Comparison of ENCODE assay signal across 8 mouse cellular contexts in the genomic region with DNA sequence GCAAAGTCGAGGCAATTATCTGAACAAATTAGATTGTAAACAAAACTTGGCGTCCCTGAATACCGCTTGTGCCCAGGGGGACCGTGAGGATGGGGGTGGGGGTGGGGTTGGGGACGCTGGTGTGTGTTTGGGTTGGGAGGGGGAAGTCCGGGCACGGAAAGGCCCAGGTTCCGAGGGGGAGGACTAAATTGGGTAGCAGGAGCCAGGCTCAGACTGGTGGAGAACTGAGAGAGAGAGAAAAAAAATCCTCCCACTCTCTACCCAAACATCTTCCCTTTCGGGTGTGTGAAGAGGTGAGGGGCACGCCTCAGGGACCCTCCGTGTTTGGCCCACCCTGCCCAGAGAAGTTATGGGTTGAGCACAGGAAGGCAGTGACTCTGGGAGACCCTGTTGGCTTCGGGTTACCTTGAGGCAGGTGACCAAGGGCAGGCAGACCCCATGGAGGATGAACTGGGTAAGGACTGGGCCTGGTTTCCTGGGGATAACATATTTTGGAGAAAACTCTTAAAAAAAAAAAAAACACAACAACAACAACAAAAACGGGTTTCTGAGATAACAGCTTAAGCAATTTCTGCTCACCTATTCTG. TPM values are rescaled to one million over a fixed set of nuclear protein-coding genes. Genes with fewer than 3 reads are reported as not detected.
DNase-seq lines count a peak whose midpoint lies in the region; ATAC-seq and TF ChIP-seq lines count a peak whose summit lies in the region.

No protein-coding gene starts in this region.

- H3K27me3 ChIP-seq in C2C12 (ENCODE audit: control insufficient read depth, insufficient read depth, insufficient read length): no peaks in the 10 kb centered on the region
- H3K27me3 ChIP-seq in heart, embryonic 16.5 days (ENCODE audit: control insufficient read depth, insufficient read depth, low read length): 0 out of 2 replicates have a peak, but pooled peaks cover 4% of the 10 kb centered on the region

- peak overlapping the region; percentile 98 for H3K4me2 ChIP-seq in heart, embryonic 16.5 days (ENCODE audit: low read depth, low read length)

- H3K4me3 ChIP-seq in gastrocnemius, adult 2 months: peak overlapping the region; percentile 97
- H3K4me3 ChIP-seq in C2C12 (ENCODE audit: insufficient read depth, poor library complexity, severe bottlenecking): peak overlapping the region; percentile 89
- peak overlapping the region; percentile 97 for H3K4me3 ChIP-seq in heart, embryonic 16.5 days (ENCODE audit: low read length)

- H3K4me1 ChIP-seq in heart, embryonic 16.5 days (ENCODE audit: control insufficient read depth, insufficient read depth, low read length): peaks cover 19% of the 10 kb centered on the region

- no peaks in the 10 kb centered on the region for H3K36me3 ChIP-seq in C2C12 (ENCODE audit: control insufficient read depth, insufficient read depth)
- no peaks in the 10 kb centered on the region for H3K36me3 ChIP-seq in heart, embryonic 16.5 days (ENCODE audit: control insufficient read depth, insufficient read depth)

- H3K9ac ChIP-seq in heart, embryonic 16.5 days (ENCODE audit: low read length): peak overlapping the region; percentile 96

- TF ChIP-seq CTCF in gastrocnemius, adult 2 months (IDR thresholded peaks at IDR 0.05): no peak
- no peak for TF ChIP-seq CTCF in C2C12 (IDR thresholded peaks at IDR 0.05; ENCODE audit: control insufficient read depth, insufficient read depth, insufficient read length)

- peaks cover 38% of the 10 kb centered on the region for H3K79me2 ChIP-seq in C2C12 (ENCODE audit: control insufficient read depth, insufficient read depth)

- peaks cover 5% of the 10 kb centered on the region; the same call in 1 of the 2 replicates for H3K9me3 ChIP-seq in heart, embryonic 16.5 days (replicated peaks; ENCODE audit: control insufficient read depth, low read length)

- peak overlapping the region; percentile 91 for H3K27ac ChIP-seq in gastrocnemius, adult 2 months
- peak overlapping the region; percentile 95 for H3K27ac ChIP-seq in heart, embryonic 16.5 days (ENCODE audit: low read length)

- peak overlapping the region; percentile 99 for H3ac ChIP-seq in C2C12 (ENCODE audit: control insufficient read depth, insufficient read length, low read depth)

- intact Hi-C loops in gastrocnemius, adult 2 months (cut with DNase I): loop anchor here (2.0 kb wide), 2 partner anchors 49 to 119 kb away; no protein-coding TSS in a partner anchor

- 9% methylated on average over 13 of the region's 13 CpGs for WGBS in heart, embryonic 16.5 days

- no peak for ATAC-seq in heart, embryonic 16.5 days (replicated peaks; ENCODE audit: extremely low read depth, insufficient read depth, low FRiP score)

- H3K79me3 ChIP-seq in C2C12 (ENCODE audit: low read depth): peaks cover 31% of the 10 kb centered on the region

- no peak for DNase-seq in gastrocnemius, adult 2 months
- DNase-seq in gastrocnemius, adult 8-10 months (ENCODE audit: low spot score in 2 of 2): no peak
- peak; percentile 14 for DNase-seq in lung, postnatal 10 days
- no peak for DNase-seq in urinary bladder, postnatal 36 days (ENCODE audit: low spot score in 2 of 2)
- no peak for DNase-seq in layer of hippocampus, adult 11-12 months (ENCODE audit: low spot score)
- no peak for DNase-seq in left cerebral cortex, adult 18-20 months (ENCODE audit: low spot score in 2 of 2)

TF ChIP-seq in C2C12, 6 proteins besides CTCF, POLR2A, EP300 and RAD21:
- TF ChIP-seq MYOD1 (IDR thresholded peaks at IDR 0.05; ENCODE audit: control insufficient read depth, insufficient read length, low read depth): no peak
- TF ChIP-seq MAX (IDR thresholded peaks at IDR 0.05): no peak
- TF ChIP-seq FOSL1 (IDR thresholded peaks at IDR 0.05; ENCODE audit: insufficient read depth, low read length, poor library complexity, severe bottlenecking): no peak
- TF ChIP-seq MYOG (IDR thresholded peaks at IDR 0.05; ENCODE audit: control insufficient read depth, extremely low read depth, insufficient read length): no peak
- no peak for TF ChIP-seq USF1 (IDR thresholded peaks at IDR 0.05; ENCODE audit: low read depth)
- TF ChIP-seq CEBPB (IDR thresholded peaks at IDR 0.05; ENCODE audit: low read depth): no peak

RNA-seq across cellular contexts. Expression of gene Foxp4, which starts 1.0 kb away (rescaled TPM):
- 1 to 10 TPM; 7.3 to 7.9 TPM for total RNA-seq in gastrocnemius, adult 2 months (2021)
- 1 to 10 TPM; 5.9 to 7.8 (median 6.6) TPM for total RNA-seq in gastrocnemius, adult 8-10 months (2022)
- polyA plus RNA-seq in C2C12 (2012; fragmentation: generic; extraction: Trizol): 32.4 TPM
- 6.5 and 6.6 TPM in 2 replicates for polyA plus RNA-seq in heart, embryonic 16.5 days (2015; fragmentation: Nextera tagmentation; extraction: Ambion mirVana)
- 10 to 100 TPM; 47.6 to 47.8 TPM for total RNA-seq in left cerebral cortex, adult 18-20 months (2021)

Comparison
In these comparisons a context has a peak if more than half of its experiments do, and no peak if none do; other contexts are left out.
1. RNA of gene Foxp4, which starts 1.0 kb away (total RNA-seq): 47.6 to 47.8 TPM in left cerebral cortex, adult 18-20 months; 7.3 to 7.9 TPM in gastrocnemius, adult 2 months and 5.9 to 7.8 TPM in gastrocnemius, adult 8-10 months; every median in the first group is over 4 times any median in the second.
2. Peak in every context shown above with its lines, with median percentiles within 50 percentile points of each other: H3K4me3 ChIP-seq.